Mouse (Mus musculus) embryonic facial prominence, embryonic 15.5 days (tissue): Measurements from ENCODE around the gene Vamp8. TPM values are rescaled to one million over a fixed set of nuclear protein-coding genes. Genes with fewer than 3 reads are reported as not detected.

Experiments used
- ATAC-seq: fragments of 200-750 bp; cut with Nextera tagmentation; 2 replicates; pipeline ENCODE4 v1.8.0; 2017; ENCODE audit warnings: low read depth, moderate TSS enrichment; ENCODE audit not compliant: insufficient number of reproducible peaks, low FRiP score, low TSS enrichment
- H3K27ac ChIP-seq: fragments of 300-500 bp; sonication (generic); replicated peaks from 2 replicates; pipeline ENCODE4 v1.5.1; 2015; ENCODE audit warnings: mild to moderate bottlenecking, inconsistent platforms
- H3K27me3 ChIP-seq: fragments of 300-500 bp; sonication (generic); 2 replicates; pipeline ENCODE4 v1.6.1; 2015; ENCODE audit warnings: inconsistent platforms
- H3K36me3 ChIP-seq: fragments of 300-500 bp; sonication (generic); 2 replicates; pipeline ENCODE4 v1.6.1; 2015; ENCODE audit warnings: mild to moderate bottlenecking, inconsistent platforms
- H3K4me1 ChIP-seq: fragments of 300-500 bp; sonication (generic); 2 replicates; pipeline ENCODE4 v1.6.1; 2015; ENCODE audit warnings: inconsistent platforms
- H3K4me2 ChIP-seq: fragments of 300-500 bp; sonication (generic); replicated peaks from 2 replicates; pipeline ENCODE4 v1.6.1; 2015; ENCODE audit warnings: mild to moderate bottlenecking, inconsistent platforms
- H3K4me3 ChIP-seq: fragments of 300-500 bp; sonication (generic); replicated peaks from 2 replicates; pipeline ENCODE4 v1.5.1; 2015; ENCODE audit warnings: mild to moderate bottlenecking, inconsistent platforms
- H3K9ac ChIP-seq: fragments of 300-500 bp; sonication (generic); 2 replicates; pipeline ENCODE4 v1.6.1; 2015; ENCODE audit warnings: inconsistent platforms
- H3K9me3 ChIP-seq: fragments of 300-500 bp; sonication (generic); replicated peaks from 2 replicates; pipeline ENCODE4 v1.6.1; 2016; ENCODE audit warnings: inconsistent platforms
- WGBS: fragments of 180-500 bp; shearing (Covaris S2); methylation state at CpG from one replicate; pipeline ENCODE4 v1.1.7; 2015; 5-methylcytosine and 5-hydroxymethylcytosine counted together
- polyA plus RNA-seq: library from polyadenylated mRNA; unstranded; fragments of >200 nt; fragmentation: Nextera tagmentation; extraction: Ambion mirVana; gene quantifications from 2 replicates; pipeline ENCODE4 v1.2.1, GENCODE M21; 2015

Vamp8 gene
- polyA plus RNA-seq, 1 experiment from 2014 or later: 177 TPM

DNA sequence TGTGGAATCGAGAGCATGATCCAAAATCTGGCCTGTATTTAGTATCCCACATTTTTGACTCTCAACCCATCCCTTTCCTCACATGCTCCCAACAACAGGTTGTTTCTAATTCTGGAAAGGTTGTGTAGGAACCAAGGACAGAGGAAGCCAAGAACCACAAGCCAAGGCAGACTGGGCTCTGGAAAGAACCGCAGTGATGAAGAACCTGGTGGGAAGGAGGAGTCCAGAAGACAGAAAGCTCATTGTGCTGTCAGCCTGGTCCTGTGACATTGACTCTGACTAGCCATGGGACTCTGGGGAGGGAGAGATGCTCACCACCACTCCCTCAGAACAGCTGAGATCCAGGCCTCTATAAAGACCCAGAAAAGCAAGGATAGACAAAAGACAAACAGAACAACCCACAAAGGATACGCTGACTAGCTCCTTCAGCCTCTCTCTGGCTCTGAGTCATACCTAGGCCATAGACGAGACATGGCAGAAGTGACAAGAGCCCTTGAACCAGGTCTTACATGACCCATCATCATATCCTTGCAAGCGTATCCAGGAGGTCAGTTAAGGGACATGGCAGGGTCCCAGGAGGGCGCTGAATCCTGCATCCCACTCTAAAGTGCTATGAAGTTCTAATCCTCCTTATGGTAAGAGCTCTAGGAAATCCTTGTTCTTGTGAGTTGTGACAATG is 7.2 kb downstream of the Vamp8 start:
- H3K4me3 ChIP-seq: no peak overlapping the region

DNA sequence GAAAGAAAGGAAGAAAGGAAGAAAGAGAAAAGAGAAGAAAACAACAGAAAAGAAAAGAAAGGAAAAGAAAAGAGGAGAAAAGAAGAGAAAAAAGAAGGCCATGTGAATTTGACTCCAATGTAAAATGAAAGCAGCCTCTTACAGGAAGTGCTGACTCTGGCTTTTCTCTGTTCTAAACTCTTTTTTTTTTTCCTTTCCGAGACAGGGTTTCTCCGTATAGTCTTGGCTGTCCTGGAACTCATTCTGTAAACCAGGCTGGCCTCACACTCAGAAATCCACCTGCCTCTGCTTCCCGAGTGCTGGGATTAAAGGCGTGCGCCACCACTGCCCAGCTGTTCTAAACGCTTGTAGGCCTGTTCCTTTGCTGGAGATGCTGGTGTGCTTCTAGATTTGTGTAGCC is 8.0 kb downstream of the Vamp8 start:
- WGBS: 62% methylated on average over 6 of the region's 6 CpGs
- Histone ChIP-seq H3K27me3 (no peaks in the 10 kb centered on the region), H3K27ac (no peak overlapping the region), H3K9ac (no peak overlapping the region), H3K4me3 (no peak overlapping the region), H3K9me3 (no peaks in the 10 kb centered on the region), H3K4me2 (no peak overlapping the region), H3K36me3 (peaks cover 21% of the 10 kb centered on the region), H3K4me1 (peaks cover 18% of the 10 kb centered on the region; the same call in 1 of the 2 replicates)
- no peak for ATAC-seq

More for the DNA sequence above, 7.2 kb downstream of the Vamp8 start:
- Histone ChIP-seq H3K27ac (no peak overlapping the region), H3K4me1 (peaks cover 25% of the 10 kb centered on the region), H3K4me2 (no peak overlapping the region), H3K27me3 (no peaks in the 10 kb centered on the region), H3K9ac (no peak overlapping the region), H3K9me3 (no peaks in the 10 kb centered on the region), H3K36me3 (peaks cover 26% of the 10 kb centered on the region)
- no peak for ATAC-seq
- 85% methylated on average over 6 of the region's 6 CpGs for WGBS

DNA sequence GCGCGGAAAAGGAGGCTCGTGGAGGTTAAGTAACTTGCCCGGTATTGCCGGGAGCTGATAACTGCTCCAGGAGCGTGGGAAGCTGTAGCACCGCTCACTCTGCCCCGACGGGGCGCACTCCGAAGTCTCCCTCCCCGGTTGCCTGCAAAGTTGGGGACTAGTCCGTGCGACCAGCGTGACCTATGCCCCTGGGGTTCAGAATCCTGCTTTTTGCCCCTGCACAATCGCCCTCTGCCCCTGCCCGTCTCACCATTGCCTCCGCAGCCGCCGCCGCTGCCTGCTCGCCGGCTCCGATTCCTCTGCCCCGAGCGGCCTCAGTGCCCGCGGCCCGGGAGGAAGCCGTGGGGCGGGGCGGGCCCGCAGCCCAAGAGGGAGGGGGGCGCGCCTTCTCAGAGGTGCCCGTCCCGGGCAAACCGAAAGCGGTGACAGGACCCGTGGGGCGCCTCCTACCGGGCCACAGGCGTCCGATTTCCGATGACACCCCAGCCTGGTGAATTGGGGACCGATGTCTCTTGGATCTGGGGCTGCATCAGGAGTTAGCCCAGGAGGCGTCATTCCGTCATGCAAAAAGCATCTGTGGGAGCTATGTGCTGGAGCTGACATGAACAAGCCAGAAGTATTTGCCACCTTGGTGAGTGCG is 10.3 kb downstream of the Vamp8 start, which contains the start of gene Vamp5:
Vamp5 (minus strand) TSS at position 338 of the 640 bp plus-strand sequence.
- ATAC-seq: peak; percentile 72
- peak within 1 kb of the TSS; percentile 50 for H3K9ac ChIP-seq
- H3K27me3 ChIP-seq: no peaks in the 10 kb centered on the region
- H3K36me3 ChIP-seq: peaks cover 9% of the 10 kb centered on the region
- peak within 1 kb of the TSS; percentile 71 for H3K4me2 ChIP-seq
- H3K4me1 ChIP-seq: peaks cover 17% of the 10 kb centered on the region; the same call in 1 of the 2 replicates
- 1% methylated on average over 49 of the region's 49 CpGs for WGBS
- peak within 1 kb of the TSS; percentile 58 for H3K4me3 ChIP-seq
- H3K27ac ChIP-seq: peak within 1 kb of the TSS; percentile 61
- H3K9me3 ChIP-seq: no peaks in the 10 kb centered on the region

DNA sequence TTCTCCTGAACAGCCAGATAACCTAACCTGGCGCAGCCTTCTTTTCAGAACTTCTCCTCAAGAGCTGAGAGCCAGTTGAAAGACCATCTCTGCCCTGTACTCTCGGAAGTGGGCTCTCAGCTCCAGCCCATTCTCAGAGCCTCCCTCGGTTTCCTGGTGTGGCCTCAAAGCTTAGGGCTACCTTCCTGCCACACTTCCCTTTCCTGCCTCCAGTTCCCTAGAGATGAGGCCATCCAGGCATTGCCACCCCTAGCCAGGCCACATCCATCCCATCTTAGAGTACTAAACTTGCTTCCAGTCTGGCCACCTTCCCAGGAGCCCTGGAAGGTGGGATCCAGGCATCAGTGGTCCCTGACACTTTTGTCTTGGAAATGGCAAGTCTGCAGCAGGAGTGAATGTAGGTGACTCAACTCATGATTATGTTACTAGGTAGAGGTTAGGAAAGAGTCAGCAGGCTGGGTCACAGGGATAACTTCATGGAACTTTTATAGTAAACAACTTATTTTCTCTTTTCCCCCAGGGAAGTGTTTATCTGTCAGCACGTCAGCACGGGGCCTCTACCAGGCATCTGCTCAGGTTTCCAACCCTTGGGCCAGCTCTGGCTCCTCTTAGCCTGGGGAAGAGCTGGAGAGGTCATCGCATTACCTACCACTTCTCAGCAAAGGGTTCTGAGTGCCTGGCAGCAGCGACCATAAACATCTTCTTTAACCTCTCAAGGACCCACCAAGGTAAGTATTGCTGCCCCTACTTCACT is 10.9 kb downstream of the Vamp8 start:
- 42% methylated on average over 7 of the region's 7 CpGs for WGBS
- no peak for ATAC-seq
- H3K27ac ChIP-seq: peak overlapping the region; percentile 61; the same call in 1 of the 2 replicates

DNA sequence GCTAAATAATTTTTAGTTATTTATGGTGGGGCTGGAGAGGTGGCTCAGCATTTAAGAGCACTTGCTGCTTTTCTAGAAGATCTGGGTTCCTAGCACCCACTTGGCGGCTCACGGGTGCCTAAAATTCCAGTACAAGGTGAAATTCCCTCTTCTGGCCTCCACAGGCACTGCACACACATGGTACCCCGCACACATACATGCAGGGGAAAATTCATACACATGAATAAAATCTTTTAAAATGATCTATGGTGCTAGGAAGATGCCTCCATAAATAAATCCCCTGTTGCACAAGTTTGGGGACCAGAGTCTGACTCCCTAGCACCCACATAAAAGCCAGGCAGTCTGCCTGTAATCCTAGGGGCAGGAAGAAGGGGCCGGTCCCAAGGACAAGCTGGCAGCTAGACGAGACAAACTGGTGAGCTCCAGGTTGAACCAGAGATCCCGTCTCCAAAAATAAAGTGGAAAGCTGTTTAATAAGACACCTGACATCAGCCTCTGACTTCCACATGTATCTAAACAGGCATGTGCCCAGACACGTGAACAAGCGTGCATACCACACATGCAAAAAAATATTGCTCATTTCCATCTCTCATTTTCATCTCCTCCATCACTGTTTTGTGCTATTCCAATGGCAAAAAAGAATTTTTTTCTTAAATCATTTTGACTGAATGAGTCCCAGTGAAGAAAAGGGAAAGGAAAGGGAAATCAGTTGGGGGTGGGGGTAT is 11.8 kb downstream of the Vamp8 start:
- WGBS: 81% methylated on average over 8 of the region's 8 CpGs
- Histone ChIP-seq H3K36me3 (no peaks in the 10 kb centered on the region), H3K9ac (no peak overlapping the region), H3K4me3 (no peak overlapping the region; the same call in 1 of the 2 replicates), H3K27me3 (no peaks in the 10 kb centered on the region), H3K27ac (no peak overlapping the region), H3K4me2 (0 out of 2 replicates have a peak overlapping the region, but pooled peaks have one; percentile 71), H3K9me3 (no peaks in the 10 kb centered on the region), H3K4me1 (peaks cover 21% of the 10 kb centered on the region; the same call in 1 of the 2 replicates)
- ATAC-seq: no peak

More for the DNA sequence above, 10.9 kb downstream of the Vamp8 start:
- Histone ChIP-seq H3K4me1 (peaks cover 17% of the 10 kb centered on the region; the same call in 1 of the 2 replicates), H3K4me2 (peak overlapping the region; percentile 71), H3K36me3 (0 out of 2 replicates have a peak, but pooled peaks cover 2% of the 10 kb centered on the region), H3K27me3 (no peaks in the 10 kb centered on the region), H3K9ac (0 out of 2 replicates have a peak overlapping the region, but pooled peaks have one; percentile 50), H3K9me3 (no peaks in the 10 kb centered on the region), H3K4me3 (peak overlapping the region; percentile 58)

DNA sequence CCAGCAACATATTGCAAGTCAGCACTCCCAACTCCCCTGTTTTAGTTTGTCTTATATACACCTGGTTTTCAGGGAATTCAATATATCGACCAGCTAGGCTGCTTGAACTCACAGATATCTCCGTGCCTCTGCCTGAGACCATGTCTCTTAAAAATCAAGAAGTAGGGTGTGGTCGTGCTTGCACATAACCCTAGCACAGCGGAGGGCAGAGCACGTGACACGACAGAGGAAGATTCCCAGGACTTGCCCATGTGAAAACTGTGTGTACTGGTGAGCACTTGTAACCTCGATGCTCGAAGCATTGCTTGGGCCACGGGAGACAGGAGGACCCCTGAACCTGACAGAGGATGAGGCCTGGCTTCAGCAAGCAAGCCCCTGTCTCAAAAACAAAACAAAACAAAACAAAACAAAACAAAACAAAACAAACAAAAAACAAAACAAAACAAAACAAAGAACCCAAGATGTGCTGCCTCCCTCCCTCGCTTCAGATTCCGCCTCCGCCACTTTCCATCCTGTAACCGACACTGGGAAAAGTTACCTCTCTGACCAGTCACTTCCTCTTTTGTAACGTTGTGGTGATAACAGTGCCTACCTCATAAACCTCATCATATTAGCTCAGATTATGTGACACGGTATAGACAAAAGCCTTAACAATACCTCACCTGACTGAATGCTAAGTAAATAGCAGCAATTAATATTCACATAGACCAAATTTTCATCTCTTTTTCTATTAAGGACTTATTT is 15.5 kb downstream of the Vamp8 start:
- WGBS: 78% methylated on average over 15 of the region's 15 CpGs
- Histone ChIP-seq H3K27ac (no peak overlapping the region), H3K4me2 (no peak overlapping the region), H3K4me3 (no peak overlapping the region), H3K36me3 (no peaks in the 10 kb centered on the region), H3K27me3 (no peaks in the 10 kb centered on the region), H3K9me3 (no peaks in the 10 kb centered on the region), H3K4me1 (peaks cover 23% of the 10 kb centered on the region), H3K9ac (no peak overlapping the region)
- no peak for ATAC-seq

DNA sequence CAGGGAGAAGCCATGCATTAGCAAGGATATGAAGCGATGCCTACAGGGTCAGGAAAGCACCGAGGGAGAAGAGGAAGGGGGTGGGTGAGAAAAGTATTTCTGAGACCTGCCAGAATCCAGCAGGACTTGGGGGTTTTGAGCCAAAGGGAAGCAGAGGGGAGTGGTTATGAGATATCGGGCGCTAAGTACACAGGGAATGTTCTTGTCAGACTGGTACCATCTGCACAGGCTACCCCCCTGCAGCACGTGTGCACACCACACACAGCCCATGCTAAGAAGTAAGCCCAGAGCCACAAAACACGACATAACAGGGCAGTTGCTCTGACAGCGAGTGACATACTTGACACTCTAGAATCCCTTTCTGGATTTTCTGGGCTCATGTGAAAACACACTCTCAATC is 16.3 kb downstream of the Vamp8 start:
- 37% methylated on average over 7 of the region's 7 CpGs for WGBS

DNA sequence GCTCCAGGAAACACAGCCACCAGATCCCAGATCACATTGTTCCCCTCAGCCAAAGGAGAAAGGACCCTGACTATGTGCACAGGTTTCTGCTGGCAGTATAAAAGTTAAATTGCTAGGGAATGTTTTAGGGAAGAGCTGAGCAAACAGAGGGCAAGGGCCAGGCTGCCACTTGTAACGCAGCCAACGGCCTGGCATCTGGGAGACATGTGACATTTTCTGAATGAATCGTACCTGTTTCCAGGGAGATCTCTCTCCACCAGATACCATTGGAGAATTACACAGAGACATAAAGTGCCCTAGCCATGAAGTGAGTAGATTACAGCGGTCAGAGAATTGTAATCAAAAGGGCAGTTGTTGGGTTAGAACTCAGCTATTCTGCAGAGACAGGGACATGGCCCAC is 17.3 kb downstream of the Vamp8 start:
- H3K4me2 ChIP-seq: no peak overlapping the region
- ATAC-seq: no peak
- whole genome bisulfite sequencing: 84% methylated on average over 4 of the region's 4 CpGs
- no peak overlapping the region for H3K9ac ChIP-seq
- H3K9me3 ChIP-seq: no peaks in the 10 kb centered on the region
- peaks cover 17% of the 10 kb centered on the region for H3K4me1 ChIP-seq
- H3K36me3 ChIP-seq: no peaks in the 10 kb centered on the region
- no peak overlapping the region for H3K27ac ChIP-seq
- H3K4me3 ChIP-seq: no peak overlapping the region
- no peaks in the 10 kb centered on the region for H3K27me3 ChIP-seq

More for the DNA sequence above, 16.3 kb downstream of the Vamp8 start:
- Histone ChIP-seq H3K9me3 (no peaks in the 10 kb centered on the region), H3K4me1 (peaks cover 18% of the 10 kb centered on the region), H3K9ac (no peak overlapping the region), H3K27me3 (no peaks in the 10 kb centered on the region), H3K4me2 (no peak overlapping the region), H3K4me3 (no peak overlapping the region), H3K36me3 (no peaks in the 10 kb centered on the region), H3K27ac (no peak overlapping the region)
- no peak for ATAC-seq

DNA sequence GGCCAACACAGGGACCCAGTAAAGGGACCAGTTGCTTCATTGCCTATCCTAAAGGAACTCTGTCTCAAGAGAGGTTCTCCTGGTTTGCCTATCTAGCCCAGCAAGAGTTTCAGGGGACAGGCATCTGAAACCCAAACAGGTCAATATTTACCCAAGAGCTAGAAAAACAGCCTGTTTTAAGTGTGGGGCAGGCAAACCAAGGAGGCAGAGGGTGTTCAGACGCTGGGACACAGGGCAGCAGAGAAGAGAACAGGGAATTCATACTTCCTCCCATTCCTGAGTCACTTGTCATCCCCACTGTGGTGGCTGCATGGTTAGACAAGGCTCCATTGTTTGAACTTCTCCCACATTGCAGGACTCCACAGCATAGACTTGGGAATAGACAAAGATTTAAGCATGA is 18.9 kb downstream of the Vamp8 start:
- Histone ChIP-seq H3K27ac (peak overlapping the region; percentile 61), H3K4me3 (no peak overlapping the region), H3K4me1 (peaks cover 17% of the 10 kb centered on the region), H3K36me3 (no peaks in the 10 kb centered on the region), H3K9ac (no peak overlapping the region), H3K4me2 (no peak overlapping the region), H3K9me3 (no peaks in the 10 kb centered on the region), H3K27me3 (no peaks in the 10 kb centered on the region)
- 8% methylated on average over 1 of the region's 1 CpGs for WGBS
- ATAC-seq: no peak

DNA sequence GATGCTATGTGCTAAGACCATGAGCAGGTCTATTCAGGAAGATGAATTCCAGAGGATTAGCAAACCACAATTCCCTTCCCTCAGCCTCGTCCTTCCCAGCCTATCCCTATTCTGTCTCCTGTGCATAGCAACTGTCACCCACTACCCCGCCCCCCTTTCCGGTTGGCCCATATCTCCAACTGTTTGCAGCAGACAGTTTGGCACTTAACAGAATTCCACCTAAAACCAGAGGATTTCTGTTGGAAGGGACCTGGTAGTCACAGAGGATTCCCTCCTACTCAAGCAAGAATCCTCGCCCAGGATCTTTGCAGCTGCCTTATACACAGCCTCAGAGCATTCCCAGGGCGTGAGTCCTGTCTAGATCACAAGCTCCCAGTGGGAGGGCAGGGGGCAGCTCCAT is 19.4 kb downstream of the Vamp8 start:
- Histone ChIP-seq H3K4me2 (no peak overlapping the region), H3K36me3 (no peaks in the 10 kb centered on the region), H3K4me3 (no peak overlapping the region), H3K27ac (peak overlapping the region; percentile 61), H3K4me1 (peaks cover 17% of the 10 kb centered on the region), H3K27me3 (no peaks in the 10 kb centered on the region), H3K9me3 (no peaks in the 10 kb centered on the region), H3K9ac (no peak overlapping the region)
- WGBS: 43% methylated on average over 5 of the region's 5 CpGs
- peak; percentile 65; the same call in 1 of the 2 replicates for ATAC-seq
